Mouse (Mus musculus): Measurements from ENCODE around the gene Slc25a4. TPM values are rescaled to one million over a fixed set of nuclear protein-coding genes. Genes with fewer than 3 reads are reported as not detected.
"Not testable (repeated sequence)": the region's sequence is repeated elsewhere in the genome, so short reads cannot be mapped to it uniquely, and the experiment has no call there.

The Slc25a4 gene
- 505 and 511 TPM in 2 replicates for polyA plus RNA-seq (2016; fragmentation: Nextera tagmentation; extraction: Ambion mirVana)

DNA sequence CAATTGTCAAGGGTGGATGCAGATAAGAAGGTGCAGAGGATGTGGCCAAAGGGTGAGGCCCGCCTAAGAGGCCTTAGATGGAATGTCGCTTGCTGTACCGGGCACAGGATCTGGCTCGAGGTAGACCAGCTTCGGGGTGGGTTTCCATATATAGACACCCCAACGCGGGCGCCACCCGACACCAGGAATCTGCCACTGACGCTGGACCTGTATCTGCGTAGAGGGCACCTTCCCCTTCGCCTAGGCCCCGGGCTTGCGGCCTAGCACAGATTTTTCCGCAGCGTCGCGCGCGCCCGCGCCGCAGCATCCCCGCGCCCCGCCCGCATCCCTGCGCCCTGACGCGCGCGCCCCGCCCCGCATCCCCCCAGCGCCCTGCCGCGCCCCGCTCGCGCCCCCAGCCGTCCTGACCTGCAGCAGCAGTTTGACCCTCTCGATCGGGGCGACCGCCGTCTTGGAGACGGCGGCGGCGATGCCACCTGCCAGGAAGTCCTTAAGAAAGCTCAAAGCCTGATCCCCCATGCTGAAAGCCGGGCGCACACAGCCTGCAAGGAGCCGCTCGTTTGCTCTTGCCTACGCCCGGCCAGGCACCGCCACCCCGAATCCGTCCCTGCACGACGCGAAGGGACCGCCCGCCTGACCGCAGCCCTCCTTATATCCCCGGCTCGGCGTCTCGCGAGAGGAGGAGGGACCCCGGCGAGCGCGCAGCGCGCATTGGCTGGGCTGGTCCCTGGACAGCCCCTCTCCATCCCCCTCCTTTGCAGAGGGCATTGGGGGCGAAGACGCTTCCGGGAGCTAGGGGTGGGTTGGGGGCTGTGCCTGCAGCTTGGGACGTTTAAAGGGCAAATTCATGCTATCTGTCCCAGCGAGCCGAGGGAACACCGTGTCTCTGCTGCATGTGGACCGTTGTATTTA, at the start of gene Slc25a4:
Gene Slc25a4 (minus strand): TSS at position 881 of the 912 bp plus-strand sequence.
- Histone ChIP-seq H3K27ac (replicated peaks) (peak within 1 kb of the TSS; percentile 96), H3K27me3 (ENCODE audit: low read depth, poor library complexity, severe bottlenecking) (peaks cover 21% of the 10 kb centered on the region), H3K4me1 (peaks cover 40% of the 10 kb centered on the region), H3K36me3 (peaks cover 38% of the 10 kb centered on the region), H3K4me3 (peak within 1 kb of the TSS; percentile 87), H3K9me3 (replicated peaks) (no peaks in the 10 kb centered on the region)
- DNase-seq (ENCODE audit: low spot score) = peak; percentile 98
- under 1% methylated on average over 82 of the region's 84 CpGs for WGBS

GRCm38 (mm10) chr8:46257921-46258682, 47.0 kb upstream of the Slc25a4 start:
- Histone ChIP-seq H3K4me3 (peak overlapping the region; percentile 28; the same call in 1 of the 2 replicates), H3K27ac (replicated peaks) (peak overlapping the region; percentile 47), H3K9me3 (replicated peaks) (no peaks in the 10 kb centered on the region; the same call in 1 of the 2 replicates), H3K36me3 (no peaks in the 10 kb centered on the region), H3K27me3 (ENCODE audit: low read depth, poor library complexity, severe bottlenecking) (peaks cover 69% of the 10 kb centered on the region), H3K4me1 (peaks cover 17% of the 10 kb centered on the region)
- DNase-seq (ENCODE audit: low spot score) = peak; percentile 66
- WGBS = 18% methylated on average over 19 of the region's 19 CpGs

DNA sequence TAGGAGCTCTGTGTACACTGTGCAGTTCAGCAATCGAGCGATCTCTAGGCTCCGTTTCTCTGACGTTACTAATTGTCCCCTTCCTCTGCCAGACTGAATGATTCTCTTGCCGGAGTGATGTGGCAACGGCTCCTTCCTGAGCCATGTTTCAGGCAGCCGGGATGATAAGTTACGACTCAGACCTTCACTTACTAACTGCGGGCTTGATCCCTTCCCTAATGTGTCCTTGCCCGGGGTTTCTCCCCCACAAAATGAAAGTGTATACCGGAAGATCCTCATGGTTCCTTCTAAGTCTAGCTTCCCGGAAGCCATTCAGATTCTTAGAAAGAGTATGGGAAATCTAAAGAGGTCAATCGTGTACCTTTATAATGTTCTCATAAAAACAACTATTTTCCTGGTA, 41.4 kb upstream of the Slc25a4 start:
- WGBS = 86% methylated on average over 13 of the region's 13 CpGs
- no peak overlapping the region for H3K27ac ChIP-seq (replicated peaks)

DNA sequence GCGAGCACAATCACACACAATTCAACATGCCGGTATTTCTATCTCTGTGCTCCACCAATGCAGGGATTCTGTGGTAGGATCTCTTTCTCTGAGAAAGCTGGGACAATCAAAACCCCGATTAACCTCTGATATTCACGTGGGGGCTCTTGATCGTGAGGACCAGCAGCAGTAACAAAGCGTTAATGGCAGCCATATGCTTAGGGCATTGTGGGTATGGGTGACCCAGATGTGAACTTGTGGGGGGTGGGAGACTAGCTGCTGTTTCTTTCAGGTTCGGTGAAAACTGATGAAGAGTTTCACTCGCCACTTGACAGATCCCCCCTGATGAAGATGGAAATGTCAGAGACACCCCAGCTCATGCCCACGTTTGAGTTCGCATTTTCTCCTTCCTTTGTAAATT, 40.5 kb upstream of the Slc25a4 start:
- DNase-seq (ENCODE audit: low spot score) = no peak
- Histone ChIP-seq H3K36me3 (no peaks in the 10 kb centered on the region), H3K27ac (replicated peaks) (0 out of 2 replicates have a peak overlapping the region, but pooled peaks have one; percentile 5), H3K4me3 (no peak overlapping the region), H3K4me1 (peaks cover 26% of the 10 kb centered on the region), H3K27me3 (ENCODE audit: low read depth, poor library complexity, severe bottlenecking) (peaks cover 95% of the 10 kb centered on the region), H3K9me3 (replicated peaks) (no peaks in the 10 kb centered on the region; the same call in 1 of the 2 replicates)
- WGBS = 59% methylated on average over 10 of the region's 10 CpGs

More for the DNA sequence above, 41.4 kb upstream of the Slc25a4 start:
- Histone ChIP-seq H3K4me1 (peaks cover 19% of the 10 kb centered on the region), H3K36me3 (no peaks in the 10 kb centered on the region), H3K9me3 (replicated peaks) (no peaks in the 10 kb centered on the region; the same call in 1 of the 2 replicates), H3K4me3 (no peak overlapping the region), H3K27me3 (ENCODE audit: low read depth, poor library complexity, severe bottlenecking) (peaks cover 89% of the 10 kb centered on the region)
- no peak for DNase-seq (ENCODE audit: low spot score)

DNA sequence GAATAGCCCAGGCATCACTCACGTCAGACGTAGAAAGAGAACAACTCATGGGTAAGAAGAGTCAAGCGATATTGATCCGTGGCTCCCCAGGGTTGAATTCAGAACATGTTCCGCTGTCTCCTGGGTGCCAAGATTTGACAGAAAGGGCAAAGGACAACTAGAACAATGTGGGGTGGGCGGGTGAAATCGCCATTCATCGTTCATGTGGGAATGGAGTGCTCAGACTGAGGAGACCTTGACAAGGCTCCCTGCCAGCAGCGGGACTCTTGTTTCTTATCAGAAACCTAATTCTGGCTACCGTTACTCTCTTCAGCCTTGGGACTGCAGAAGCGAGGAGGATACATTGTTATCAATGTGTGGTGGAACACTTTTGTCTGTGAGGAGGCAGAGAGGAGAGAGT, 35.3 kb upstream of the Slc25a4 start:
- Histone ChIP-seq H3K27me3 (ENCODE audit: low read depth, poor library complexity, severe bottlenecking) (peaks cover 95% of the 10 kb centered on the region), H3K4me3 (no peak overlapping the region), H3K36me3 (no peaks in the 10 kb centered on the region), H3K27ac (replicated peaks) (no peak overlapping the region), H3K9me3 (replicated peaks) (no peaks in the 10 kb centered on the region; the same call in 1 of the 2 replicates), H3K4me1 (peaks cover 26% of the 10 kb centered on the region)
- 41% methylated on average over 11 of the region's 11 CpGs for WGBS
- peak; percentile 69 for DNase-seq (ENCODE audit: low spot score)

DNA sequence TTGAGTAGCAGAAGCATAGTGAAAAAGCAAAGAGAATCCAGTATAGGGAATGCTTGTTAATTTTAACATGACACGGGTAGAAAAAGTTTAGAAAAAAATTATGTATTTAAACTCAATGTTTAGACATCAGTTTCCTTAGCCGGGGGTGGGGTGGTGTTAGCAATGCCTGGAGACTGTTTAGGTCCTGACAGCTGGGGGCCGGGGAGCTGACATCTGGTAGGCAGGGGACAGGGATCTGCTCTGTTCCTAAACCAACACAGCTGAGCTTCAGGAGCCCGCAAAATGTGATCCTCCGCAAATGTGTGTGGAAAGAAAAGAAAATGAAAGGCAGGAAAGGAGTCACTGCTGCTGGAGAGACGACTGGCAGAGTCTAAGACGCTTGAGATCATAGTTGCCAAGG, 31.9 kb upstream of the Slc25a4 start:
- H3K9me3 ChIP-seq (replicated peaks) = no peaks in the 10 kb centered on the region
- peaks cover 22% of the 10 kb centered on the region for H3K4me1 ChIP-seq
- DNase-seq (ENCODE audit: low spot score) = no peak
- no peak overlapping the region for H3K4me3 ChIP-seq
- H3K36me3 ChIP-seq = no peaks in the 10 kb centered on the region
- no peak overlapping the region for H3K27ac ChIP-seq (replicated peaks)
- peaks cover 88% of the 10 kb centered on the region for H3K27me3 ChIP-seq (ENCODE audit: low read depth, poor library complexity, severe bottlenecking)
- WGBS = 43% methylated on average over 7 of the region's 7 CpGs

GRCm38 (mm10) chr8:46241568-46242374, 30.7 kb upstream of the Slc25a4 start:
- Histone ChIP-seq H3K36me3 (no peaks in the 10 kb centered on the region), H3K4me1 (peaks cover 12% of the 10 kb centered on the region), H3K27ac (replicated peaks) (no peak overlapping the region), H3K9me3 (replicated peaks) (no peaks in the 10 kb centered on the region), H3K4me3 (no peak overlapping the region), H3K27me3 (ENCODE audit: low read depth, poor library complexity, severe bottlenecking) (peaks cover 80% of the 10 kb centered on the region)
- DNase-seq (ENCODE audit: low spot score) = peak; percentile 72
- WGBS = 34% methylated on average over 13 of the region's 13 CpGs

DNA sequence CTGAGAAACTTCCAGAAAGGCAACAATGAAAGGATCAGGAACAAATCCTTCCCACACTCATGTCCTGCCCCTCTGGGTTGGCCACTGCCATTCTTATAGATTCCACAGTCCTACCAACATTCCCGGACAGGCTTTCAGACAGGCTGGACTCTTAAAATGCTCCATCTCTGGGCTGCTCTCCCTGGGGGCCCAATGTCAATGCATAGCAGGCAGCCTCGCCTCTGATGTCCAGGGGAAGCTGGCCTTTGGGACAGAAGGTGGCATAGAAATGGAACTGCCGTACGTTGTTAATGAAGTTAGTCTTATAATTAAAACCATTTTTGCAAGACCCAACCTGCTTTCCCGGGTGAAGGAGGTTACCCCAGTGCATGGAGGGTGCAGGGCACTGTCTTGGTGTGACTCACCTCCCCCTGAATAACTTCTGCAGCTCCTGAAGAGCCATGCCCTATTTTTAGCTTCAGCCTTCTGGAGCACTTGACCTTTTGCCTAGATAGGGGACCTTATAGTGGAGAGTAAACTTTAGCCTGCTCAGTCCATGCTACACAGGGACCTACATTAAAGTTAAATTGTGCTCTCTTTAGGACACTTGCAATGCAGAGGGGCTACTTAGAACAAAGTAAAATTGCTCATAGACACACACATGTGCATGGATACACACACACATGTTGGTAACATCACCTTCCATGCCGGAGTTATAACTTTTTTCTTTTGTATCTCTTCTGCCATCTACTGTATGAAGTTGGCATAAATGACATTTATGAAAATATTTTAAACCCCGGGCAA, 25.5 kb upstream of the Slc25a4 start:
- Histone ChIP-seq H3K4me3 (no peak overlapping the region), H3K27me3 (ENCODE audit: low read depth, poor library complexity, severe bottlenecking) (peaks cover 34% of the 10 kb centered on the region), H3K4me1 (no peaks in the 10 kb centered on the region), H3K9me3 (replicated peaks) (no peaks in the 10 kb centered on the region), H3K27ac (replicated peaks) (no peak overlapping the region), H3K36me3 (no peaks in the 10 kb centered on the region)
- DNase-seq (ENCODE audit: low spot score) = no peak
- WGBS = 77% methylated on average over 7 of the region's 7 CpGs

DNA sequence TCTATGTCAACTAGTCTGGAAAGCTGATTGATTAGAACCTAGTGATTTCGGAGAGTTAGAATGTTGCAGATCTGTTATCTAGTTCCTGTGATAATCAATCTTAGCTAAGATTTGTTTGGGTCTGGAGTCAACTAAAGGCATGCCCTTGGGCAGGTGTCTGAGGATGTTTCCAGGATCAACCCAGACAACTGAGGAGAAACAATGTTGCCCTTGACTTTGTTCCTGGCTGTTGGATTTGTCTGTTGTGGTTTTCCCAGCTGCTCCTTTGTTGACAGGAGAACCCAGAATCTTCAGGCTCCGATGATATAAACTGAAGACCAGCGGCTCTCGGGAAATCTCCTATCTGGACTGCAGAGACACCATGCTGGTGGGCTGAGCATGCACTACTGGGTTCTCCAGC, 23.7 kb upstream of the Slc25a4 start:
- WGBS = 87% methylated on average over 4 of the region's 4 CpGs
- Histone ChIP-seq H3K27ac (replicated peaks) (no peak overlapping the region), H3K4me3 (no peak overlapping the region), H3K27me3 (ENCODE audit: low read depth, poor library complexity, severe bottlenecking) (peaks cover 16% of the 10 kb centered on the region), H3K9me3 (replicated peaks) (no peaks in the 10 kb centered on the region), H3K4me1 (no peaks in the 10 kb centered on the region), H3K36me3 (no peaks in the 10 kb centered on the region)
- no peak for DNase-seq (ENCODE audit: low spot score)

DNA sequence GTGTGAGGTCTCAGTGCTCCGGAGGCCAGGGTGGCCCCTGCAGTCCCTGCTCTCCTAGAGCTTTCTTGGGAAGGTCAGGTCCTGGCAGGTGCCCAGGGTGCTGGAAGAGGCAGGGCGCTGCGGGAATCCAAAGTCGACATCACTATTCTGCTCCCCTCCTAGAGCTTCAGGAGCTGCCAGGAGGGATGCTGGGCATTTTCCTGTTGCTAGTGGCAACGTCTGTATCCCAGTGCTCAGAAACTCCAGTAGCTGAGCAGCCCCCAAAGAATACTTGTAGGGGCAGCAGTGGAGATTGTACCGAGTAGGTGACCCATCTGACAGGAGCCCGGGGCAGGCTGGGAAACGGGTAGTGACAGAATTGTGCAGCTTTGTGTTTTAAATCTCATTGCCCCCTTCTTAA, 21.7 kb upstream of the Slc25a4 start:
- Histone ChIP-seq H3K36me3 (no peaks in the 10 kb centered on the region), H3K4me3 (no peak overlapping the region), H3K4me1 (no peaks in the 10 kb centered on the region), H3K27me3 (ENCODE audit: low read depth, poor library complexity, severe bottlenecking) (0 out of 2 replicates have a peak, but pooled peaks cover 3% of the 10 kb centered on the region), H3K9me3 (replicated peaks) (no peaks in the 10 kb centered on the region), H3K27ac (replicated peaks) (no peak overlapping the region)
- 69% methylated on average over 8 of the region's 8 CpGs for WGBS
- DNase-seq (ENCODE audit: low spot score) = no peak

DNA sequence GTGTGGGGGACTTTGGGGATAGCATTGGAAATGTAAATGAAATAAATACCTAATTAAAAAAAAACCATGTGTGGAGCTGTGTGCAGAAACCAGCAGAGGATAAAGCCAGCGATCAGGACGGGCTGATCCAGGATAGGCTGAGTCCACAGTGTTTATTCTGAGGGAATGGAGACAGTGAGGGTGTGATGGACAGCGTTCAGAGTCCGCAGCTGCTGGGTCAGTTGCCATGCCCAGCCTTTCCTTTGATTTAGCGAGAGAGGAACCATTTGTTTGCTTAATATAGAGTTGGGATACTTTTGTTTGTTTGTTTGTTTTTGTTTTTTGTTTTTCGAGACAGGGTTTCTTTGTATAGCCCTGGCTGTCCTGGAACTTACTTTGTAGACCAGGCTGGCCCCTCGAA, 20.9 kb upstream of the Slc25a4 start:
- WGBS = 82% methylated on average over 7 of the region's 7 CpGs
- not testable (repeated sequence) for H3K36me3 ChIP-seq; H3K4me1 ChIP-seq; H3K27ac ChIP-seq (replicated peaks); H3K9me3 ChIP-seq (replicated peaks); H3K27me3 ChIP-seq (ENCODE audit: low read depth, poor library complexity, severe bottlenecking); DNase-seq (ENCODE audit: low spot score); H3K4me3 ChIP-seq
